Mouse (Mus musculus): ENCODE results near the gene Kank3. TPM values are rescaled to one million over a fixed set of nuclear protein-coding genes. Genes with fewer than 3 reads are reported as not detected.
"Not testable (repeated sequence)": the region's sequence is repeated elsewhere in the genome, so short reads cannot be mapped to it uniquely, and the experiment has no call there.

Kank3 gene
- polyA plus RNA-seq, 1 experiment from 2014 or later: 29.5 TPM

DNA sequence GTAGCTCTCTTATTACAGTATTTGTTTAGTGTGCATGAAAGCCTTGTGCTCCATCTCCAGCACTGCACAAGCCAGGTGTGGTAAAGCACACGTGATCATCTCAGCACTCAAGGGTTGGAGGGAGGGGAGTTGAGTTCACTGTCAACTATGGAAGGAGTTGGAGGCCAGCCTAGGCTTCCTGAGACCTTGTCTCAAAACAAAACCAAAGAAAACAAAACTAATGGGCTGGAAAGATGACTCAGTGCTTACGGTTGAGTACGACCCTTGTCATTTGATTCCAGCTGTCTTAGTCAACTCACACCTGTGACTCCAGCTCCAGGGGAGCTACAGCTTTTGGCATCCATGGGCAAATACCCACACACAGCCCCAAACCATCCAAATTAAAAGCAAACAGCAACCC is 2.2 kb downstream of the Kank3 start:
- peaks cover 33% of the 10 kb centered on the region for H3K4me1 ChIP-seq
- peaks cover 13% of the 10 kb centered on the region for H3K27me3 ChIP-seq (replicated peaks; ENCODE audit: low read depth, poor library complexity, severe bottlenecking)
- no peak overlapping the region for H3K27ac ChIP-seq (replicated peaks)
- no peaks in the 10 kb centered on the region; the same call in 1 of the 2 replicates for H3K36me3 ChIP-seq (replicated peaks)
- WGBS: 54% methylated on average over 3 of the region's 3 CpGs
- DNase-seq (ENCODE audit: low spot score): no peak
- no peaks in the 10 kb centered on the region for H3K9me3 ChIP-seq
- peak overlapping the region; percentile 1; the same call in 1 of the 2 replicates for H3K4me3 ChIP-seq

- no peak overlapping the region; the same call in 1 of the 2 replicates for H3K4me3 ChIP-seq
- no peak overlapping the region for H3K27ac ChIP-seq (replicated peaks)
- H3K9me3 ChIP-seq: no peaks in the 10 kb centered on the region
- H3K36me3 ChIP-seq (replicated peaks): peaks cover 2% of the 10 kb centered on the region
- H3K27me3 ChIP-seq (replicated peaks; ENCODE audit: low read depth, poor library complexity, severe bottlenecking): peaks cover 13% of the 10 kb centered on the region
- no peak for DNase-seq (ENCODE audit: low spot score)
- peaks cover 35% of the 10 kb centered on the region for H3K4me1 ChIP-seq
- 63% methylated on average over 4 of the region's 4 CpGs for whole genome bisulfite sequencing
Measured at GRCm38 (mm10) chr17:33812990-33813389, 2.7 kb downstream of the Kank3 start.

DNA sequence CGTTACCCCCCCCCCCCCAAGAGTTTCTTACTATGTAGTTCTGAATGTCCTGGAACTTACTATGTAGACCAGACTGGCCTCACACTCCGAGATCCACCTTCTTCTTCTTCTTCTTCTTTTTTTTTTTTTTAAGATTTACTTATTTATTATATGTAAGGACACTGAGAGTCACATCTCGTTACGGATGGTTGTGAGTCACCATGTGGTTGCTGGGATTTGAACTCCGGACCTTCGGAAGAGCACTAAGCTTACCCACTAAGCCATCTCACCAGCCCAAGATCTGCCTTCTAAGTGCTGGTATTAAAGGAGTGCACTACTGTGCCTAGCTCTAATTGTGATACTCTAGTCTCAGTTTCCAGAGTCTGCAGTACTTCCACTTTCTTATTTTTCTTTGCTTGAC is 5.1 kb downstream of the Kank3 start:
- 93% methylated on average over 6 of the region's 6 CpGs for WGBS
- H3K27me3 ChIP-seq (replicated peaks; ENCODE audit: low read depth, poor library complexity, severe bottlenecking): peaks cover 13% of the 10 kb centered on the region
- H3K36me3 ChIP-seq (replicated peaks): peaks cover 26% of the 10 kb centered on the region
- DNase-seq (ENCODE audit: low spot score): no peak
- no peaks in the 10 kb centered on the region for H3K9me3 ChIP-seq
- H3K27ac ChIP-seq (replicated peaks): no peak overlapping the region
- H3K4me3 ChIP-seq: no peak overlapping the region
- H3K4me1 ChIP-seq: peaks cover 46% of the 10 kb centered on the region

GRCm38 (mm10) chr17:33816612-33817011 is 6.3 kb downstream of the Kank3 start:
- Histone ChIP-seq H3K4me3 (peak overlapping the region; percentile 75), H3K36me3 (replicated peaks) (peaks cover 38% of the 10 kb centered on the region), H3K27me3 (replicated peaks; ENCODE audit: low read depth, poor library complexity, severe bottlenecking) (0 out of 2 replicates have a peak, but pooled peaks cover 1% of the 10 kb centered on the region), H3K27ac (replicated peaks) (peak overlapping the region; percentile 91; the same call in 1 of the 2 replicates), H3K9me3 (no peaks in the 10 kb centered on the region), H3K4me1 (peaks cover 36% of the 10 kb centered on the region)
- no peak for DNase-seq (ENCODE audit: low spot score)
- 86% methylated on average over 5 of the region's 5 CpGs for WGBS

DNA sequence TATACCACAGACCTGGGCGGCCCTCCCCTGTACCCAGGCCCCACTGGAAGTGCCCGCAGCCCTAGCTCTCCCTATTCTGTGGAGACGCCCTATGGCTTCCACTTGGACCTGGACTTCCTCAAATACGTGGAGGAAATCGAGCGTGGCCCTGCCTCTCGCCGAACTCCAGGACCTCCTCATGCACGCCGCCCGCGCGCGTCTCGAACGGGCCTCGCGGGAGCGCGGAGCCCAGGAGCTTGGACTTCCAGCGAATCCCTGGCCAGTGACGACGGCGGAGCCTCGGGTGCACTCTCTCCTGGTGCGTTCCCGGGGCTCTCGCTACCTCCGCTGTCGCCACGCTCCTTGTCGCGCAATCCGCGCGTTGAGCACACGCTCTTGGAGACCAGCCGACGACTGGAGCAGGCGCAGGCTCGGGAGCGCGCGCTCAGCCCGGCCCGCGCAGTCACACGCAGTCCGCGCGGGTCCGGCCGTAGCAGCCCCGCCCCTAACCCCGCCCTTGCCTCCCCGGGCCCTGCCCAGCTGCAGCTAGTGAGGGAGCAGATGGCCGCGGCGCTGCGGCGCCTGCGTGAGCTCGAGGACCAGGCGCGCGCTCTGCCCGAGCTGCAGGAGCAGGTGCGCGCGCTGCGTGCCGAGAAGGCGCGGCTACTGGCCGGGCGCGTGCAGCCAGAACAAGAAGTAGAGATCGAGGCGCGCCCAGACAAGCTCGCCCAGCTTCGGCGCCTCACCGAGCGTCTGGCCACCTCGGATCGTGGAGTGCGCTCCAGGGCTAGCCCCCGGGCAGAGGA is 7.1 kb downstream of the Kank3 start:
- under 1% methylated on average over 89 of the region's 89 CpGs for WGBS
- peaks cover 46% of the 10 kb centered on the region for H3K36me3 ChIP-seq (replicated peaks)

DNA sequence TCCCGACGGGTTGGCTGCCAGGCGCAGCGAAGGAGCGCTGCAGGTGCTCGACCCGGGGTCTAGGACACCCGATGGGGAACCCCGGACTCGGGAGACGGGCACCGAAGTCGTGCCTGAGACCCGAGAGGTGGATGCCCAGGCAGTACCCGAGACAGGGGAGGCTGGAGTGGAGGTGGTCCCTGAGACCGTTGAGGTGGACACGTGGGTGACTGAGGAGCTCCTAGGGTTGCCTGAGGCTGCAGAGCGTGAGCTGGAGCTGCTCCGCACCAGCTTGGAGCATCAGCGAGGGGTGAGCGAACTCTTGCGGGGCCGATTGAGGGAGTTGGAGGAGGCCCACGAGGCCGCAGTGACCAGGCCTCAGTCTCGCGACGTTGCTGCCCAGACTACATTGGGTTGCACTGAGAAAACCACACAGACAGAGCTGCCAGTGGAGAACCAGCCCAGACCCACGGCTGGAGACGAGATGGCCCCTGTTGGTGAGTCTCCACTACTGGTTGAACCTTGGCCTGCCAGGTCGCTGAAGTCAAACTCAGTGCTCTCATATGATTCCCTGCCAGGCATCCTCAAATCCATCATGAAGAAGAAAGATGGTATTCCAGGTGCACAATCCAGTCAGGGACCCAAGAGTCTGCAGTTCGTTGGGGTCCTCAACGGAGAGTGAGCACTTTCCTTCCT is 7.8 kb downstream of the Kank3 start:
- no peaks in the 10 kb centered on the region for H3K9me3 ChIP-seq
- H3K27ac ChIP-seq (replicated peaks): peak overlapping the region; percentile 91
- peaks cover 45% of the 10 kb centered on the region for H3K4me1 ChIP-seq
- no peak for DNase-seq (ENCODE audit: low spot score)
- peak overlapping the region; percentile 75 for H3K4me3 ChIP-seq
- H3K36me3 ChIP-seq (replicated peaks): peaks cover 53% of the 10 kb centered on the region
- no peaks in the 10 kb centered on the region for H3K27me3 ChIP-seq (replicated peaks; ENCODE audit: low read depth, poor library complexity, severe bottlenecking)
- WGBS: 21% methylated on average over 33 of the region's 33 CpGs

More for the DNA sequence above, 7.1 kb downstream of the Kank3 start:
- H3K27ac ChIP-seq (replicated peaks): peak overlapping the region; percentile 91
- no peaks in the 10 kb centered on the region for H3K27me3 ChIP-seq (replicated peaks; ENCODE audit: low read depth, poor library complexity, severe bottlenecking)
- peaks cover 44% of the 10 kb centered on the region for H3K4me1 ChIP-seq
- no peaks in the 10 kb centered on the region for H3K9me3 ChIP-seq
- DNase-seq (ENCODE audit: low spot score): peak; percentile 98
- peak overlapping the region; percentile 75 for H3K4me3 ChIP-seq

GRCm38 (mm10) chr17:33822436-33822959 is 12.2 kb downstream of the Kank3 start:
- peak overlapping the region; percentile 79 for H3K4me3 ChIP-seq
- peaks cover 51% of the 10 kb centered on the region for H3K4me1 ChIP-seq
- no peaks in the 10 kb centered on the region for H3K9me3 ChIP-seq
- H3K27ac ChIP-seq (replicated peaks): no peak overlapping the region
- H3K36me3 ChIP-seq (replicated peaks): peaks cover 66% of the 10 kb centered on the region
- DNase-seq (ENCODE audit: low spot score): no peak
- no peaks in the 10 kb centered on the region for H3K27me3 ChIP-seq (replicated peaks; ENCODE audit: low read depth, poor library complexity, severe bottlenecking)
- WGBS: 88% methylated on average over 1 of the region's 1 CpGs

DNA sequence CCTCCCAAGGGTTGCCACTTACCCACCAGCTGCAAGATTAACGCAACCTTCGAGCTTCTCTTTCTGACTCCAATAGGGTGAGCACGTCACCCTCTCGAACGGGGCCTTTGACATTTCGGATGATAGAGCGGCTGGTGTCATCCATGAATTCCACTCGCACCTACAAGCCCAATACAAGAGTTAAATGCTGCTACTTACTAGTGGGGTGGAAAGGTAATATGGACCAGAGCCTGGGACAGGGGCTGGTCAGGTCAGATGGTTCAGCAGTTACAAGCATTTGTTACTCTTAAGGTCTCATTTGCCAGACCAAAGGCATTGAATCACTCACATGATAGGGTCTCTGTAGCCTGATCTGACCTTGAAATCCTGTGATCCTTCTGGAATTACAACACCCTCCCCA is 12.9 kb downstream of the Kank3 start:
- Histone ChIP-seq H3K4me3 (peak overlapping the region; percentile 79), H3K36me3 (replicated peaks) (peaks cover 68% of the 10 kb centered on the region), H3K4me1 (peaks cover 44% of the 10 kb centered on the region), H3K27ac (replicated peaks) (peak overlapping the region; percentile 92)
- not testable (repeated sequence) for DNase-seq (ENCODE audit: low spot score); H3K9me3 ChIP-seq; H3K27me3 ChIP-seq (replicated peaks; ENCODE audit: low read depth, poor library complexity, severe bottlenecking)
- WGBS: 84% methylated on average over 8 of the region's 8 CpGs

DNA sequence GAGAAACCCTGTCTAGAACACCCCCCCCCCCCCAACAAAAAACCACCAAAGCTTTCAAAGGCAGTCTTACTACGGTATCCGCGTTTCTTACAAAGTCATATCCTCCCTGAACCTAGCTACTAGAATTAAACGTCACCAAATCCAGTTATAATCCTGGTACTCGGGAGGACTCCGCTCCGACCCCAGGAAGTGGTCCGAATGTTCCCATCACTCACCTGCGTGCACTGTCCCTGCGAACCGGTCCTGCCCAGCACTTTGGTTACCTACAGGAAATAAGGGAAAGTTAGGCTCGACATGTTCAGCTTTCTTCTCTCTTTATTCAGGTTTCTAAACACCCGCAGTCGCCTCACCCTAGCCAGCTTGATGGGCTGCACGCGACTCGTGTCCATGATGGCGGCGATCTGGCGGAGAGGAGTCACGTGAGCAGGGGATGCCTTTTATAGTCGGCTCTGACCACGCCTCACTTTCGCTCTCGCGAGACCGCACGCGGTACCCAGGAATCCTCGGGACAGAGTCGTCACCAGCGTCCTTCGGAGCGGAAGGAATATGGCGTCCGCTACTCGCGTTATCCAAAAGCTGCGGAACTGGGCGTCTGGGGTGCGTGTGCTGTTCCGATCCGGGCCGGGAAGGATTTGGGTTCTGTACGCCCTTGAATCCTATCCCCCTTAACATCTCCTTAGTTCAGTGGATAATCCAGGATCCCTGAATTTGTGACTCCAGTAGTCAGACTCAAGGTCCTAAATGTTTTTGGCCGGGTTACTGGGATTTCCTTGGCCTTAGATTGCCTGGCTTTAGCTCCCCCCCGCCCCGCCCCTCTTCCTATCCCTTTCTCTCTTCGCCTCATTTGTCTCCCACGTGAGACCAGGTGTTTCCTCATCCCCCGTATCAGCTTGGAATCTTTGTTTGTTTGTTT is 14.0 kb downstream of the Kank3 start, which contains the start of the genes Rps28 and Ndufa7:
Gene Rps28 (minus strand): TSS at position 479 of the 913 bp plus-strand sequence.
Gene Ndufa7 (plus strand): TSS at position 489 of the 913 bp plus-strand sequence.
- DNase-seq (ENCODE audit: low spot score): peak; percentile 97
- Histone ChIP-seq H3K27ac (replicated peaks) (peak within 1 kb of the TSS; percentile 92), H3K27me3 (replicated peaks; ENCODE audit: low read depth, poor library complexity, severe bottlenecking) (no peaks in the 10 kb centered on the region), H3K4me1 (peaks cover 32% of the 10 kb centered on the region), H3K9me3 (no peaks in the 10 kb centered on the region), H3K36me3 (replicated peaks) (peaks cover 68% of the 10 kb centered on the region), H3K4me3 (peak within 1 kb of the TSS; percentile 79)
- under 1% methylated on average over 51 of the region's 51 CpGs for WGBS

DNA sequence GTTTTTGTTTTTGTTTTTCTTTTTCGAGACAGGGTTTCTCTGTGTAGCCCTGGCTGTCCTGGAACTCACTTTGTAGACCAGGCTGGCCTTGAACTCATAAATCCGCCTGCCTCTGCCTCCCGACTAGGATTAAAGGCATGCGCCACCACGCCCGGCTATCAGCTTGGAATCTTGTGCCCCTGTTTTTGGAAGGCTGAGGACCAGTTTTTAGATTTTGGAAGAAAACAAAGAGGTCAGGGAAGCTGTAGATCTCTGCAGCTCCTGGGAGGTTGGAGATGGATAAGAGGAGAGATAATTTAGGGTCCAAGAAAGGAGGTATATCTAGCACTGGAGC is 14.6 kb downstream of the Kank3 start:
- WGBS: 8% methylated on average over 6 of the region's 6 CpGs
- H3K4me1 ChIP-seq: peaks cover 32% of the 10 kb centered on the region
- H3K4me3 ChIP-seq: peak overlapping the region; percentile 79
- DNase-seq (ENCODE audit: low spot score); H3K9me3 ChIP-seq; H3K27me3 ChIP-seq (replicated peaks; ENCODE audit: low read depth, poor library complexity, severe bottlenecking): not testable (repeated sequence)
- peak overlapping the region; percentile 92 for H3K27ac ChIP-seq (replicated peaks)
- peaks cover 68% of the 10 kb centered on the region for H3K36me3 ChIP-seq (replicated peaks)

DNA sequence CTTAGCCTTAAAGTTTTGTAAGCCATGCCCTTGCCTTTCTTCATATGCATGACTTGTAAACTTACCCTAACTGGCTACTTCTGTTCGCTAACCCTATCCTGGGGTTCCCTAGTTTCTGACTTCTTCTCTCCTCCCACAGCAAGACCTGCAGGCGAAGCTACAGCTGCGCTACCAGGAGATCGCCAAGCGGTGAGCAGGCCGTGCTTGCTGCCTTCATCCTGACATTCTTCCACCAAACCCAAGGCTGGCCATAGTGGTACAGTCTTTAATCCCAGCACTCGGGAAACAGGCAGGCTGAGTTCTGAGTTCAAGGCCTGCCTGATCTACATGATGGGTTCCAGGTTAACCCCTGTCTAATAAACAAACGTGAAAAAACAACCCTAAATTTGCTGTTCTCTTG is 15.1 kb downstream of the Kank3 start:
- Histone ChIP-seq H3K9me3 (no peaks in the 10 kb centered on the region), H3K36me3 (replicated peaks) (peaks cover 68% of the 10 kb centered on the region), H3K4me3 (peak overlapping the region; percentile 79), H3K4me1 (peaks cover 32% of the 10 kb centered on the region), H3K27ac (replicated peaks) (peak overlapping the region; percentile 92), H3K27me3 (replicated peaks; ENCODE audit: low read depth, poor library complexity, severe bottlenecking) (no peaks in the 10 kb centered on the region)
- 87% methylated on average over 8 of the region's 8 CpGs for WGBS
- DNase-seq (ENCODE audit: low spot score): no peak

DNA sequence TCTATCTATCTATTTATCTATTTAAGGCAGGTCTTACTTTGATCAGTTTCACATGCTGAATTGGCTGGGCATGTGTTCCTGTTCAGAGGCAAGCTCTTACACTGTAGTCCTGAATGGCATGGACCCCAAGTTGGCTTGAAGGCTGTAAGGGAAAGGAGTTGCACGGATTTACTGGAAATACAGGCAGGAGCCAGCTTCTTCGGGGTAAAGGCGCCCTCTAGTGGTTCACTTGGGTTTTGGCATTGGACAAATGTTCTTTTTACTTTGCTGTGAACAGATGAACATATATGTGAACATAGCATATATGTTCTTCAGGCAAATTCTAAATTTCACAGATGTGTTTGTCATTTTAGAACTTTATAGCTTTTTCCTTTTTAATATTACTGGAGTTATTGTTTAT is 16.5 kb downstream of the Kank3 start:
- Histone ChIP-seq H3K27me3 (replicated peaks; ENCODE audit: low read depth, poor library complexity, severe bottlenecking) (no peaks in the 10 kb centered on the region), H3K36me3 (replicated peaks) (peaks cover 68% of the 10 kb centered on the region), H3K4me3 (no peak overlapping the region), H3K27ac (replicated peaks) (no peak overlapping the region), H3K4me1 (peaks cover 29% of the 10 kb centered on the region), H3K9me3 (no peaks in the 10 kb centered on the region)
- WGBS: 1% methylated on average over 3 of the region's 3 CpGs
- DNase-seq (ENCODE audit: low spot score): peak; percentile 81
